Mouse (Mus musculus) testis, adult 2 months (tissue): ENCODE measurements around the gene Olfr1424. TPM values are rescaled to one million over a fixed set of nuclear protein-coding genes. Genes with fewer than 3 reads are reported as not detected.
"Not testable (repeated sequence)": the region's sequence is repeated elsewhere in the genome, so short reads cannot be mapped to it uniquely, and the experiment has no call there.

Source experiments
- H3K27ac ChIP-seq: fragments of 200-500 bp; 2 replicates; pipeline ENCODE4 v1.5.1; 2012; ENCODE audit warnings: low read depth, low read length; ENCODE audit not compliant: control insufficient read depth, insufficient read depth
- H3K27me3 ChIP-seq: fragments of 200-500 bp; 2 replicates; pipeline ENCODE4 v1.6.1; 2012; ENCODE audit warnings: mild to moderate bottlenecking, low read length, moderate library complexity; ENCODE audit not compliant: control insufficient read depth, insufficient read depth
- H3K36me3 ChIP-seq: fragments of 200-500 bp; 2 replicates; pipeline ENCODE4 v1.6.1; 2012; ENCODE audit warnings: mild to moderate bottlenecking, low read length; ENCODE audit not compliant: control insufficient read depth, insufficient read depth
- H3K4me1 ChIP-seq: fragments of 200-500 bp; 2 replicates; pipeline ENCODE4 v1.6.1; 2012; ENCODE audit warnings: low read length; ENCODE audit not compliant: control insufficient read depth, insufficient read depth
- H3K4me3 ChIP-seq: fragments of 200-500 bp; 2 replicates; pipeline ENCODE4 v1.5.1; 2012; ENCODE audit warnings: low read depth, mild to moderate bottlenecking, low read length, moderate library complexity, mixed read lengths; ENCODE audit not compliant: control insufficient read depth
- CTCF ChIP-seq: fragments of 200-500 bp; IDR thresholded peaks from 2 replicates; pipeline ENCODE4 v1.5.1; 2012; ENCODE audit warnings: low read depth, mild to moderate bottlenecking, inconsistent platforms, low read length, moderate library complexity; ENCODE audit not compliant: control insufficient read depth, insufficient read depth, insufficient replicate concordance
- POLR2A ChIP-seq: fragments of 200-500 bp; IDR thresholded peaks from 2 replicates; pipeline ENCODE4 v1.6.1; 2012; ENCODE audit warnings: low read depth, mild to moderate bottlenecking, inconsistent platforms, low read length, moderate library complexity; ENCODE audit not compliant: control insufficient read depth
- polyA plus RNA-seq: library from polyadenylated mRNA; depleted of rRNA; stranded (reverse); fragments of >200 nt; gene quantifications from 2 replicates; pipeline ENCODE4 v1.2.3, GENCODE M21; 2012; rRNA removed

Olfr1424 gene
- polyA plus RNA-seq, result 0.12 TPM in 1 of 2 replicates, not detected in the other

DNA sequence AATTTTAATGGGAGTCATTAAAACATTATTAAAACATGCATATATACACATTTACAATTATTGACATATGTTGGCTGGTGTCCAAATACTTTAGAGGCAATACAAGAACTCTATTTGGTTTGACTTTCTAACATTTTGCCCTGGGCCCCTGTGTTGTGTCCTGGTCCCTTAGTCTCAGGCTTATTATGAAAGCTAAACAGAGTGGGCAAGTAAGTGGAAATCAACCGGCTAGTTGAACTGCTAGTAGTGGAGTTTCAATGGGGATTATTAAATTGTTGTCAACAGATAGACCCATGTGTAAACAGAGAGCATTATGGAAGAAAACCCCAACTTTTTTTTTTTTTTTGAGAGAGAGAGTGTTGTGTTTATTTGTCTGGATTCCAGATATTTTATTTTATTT is at the start of gene Olfr1424:
TSS of gene Olfr1424 (minus strand) at position 101 of the 400 bp plus-strand sequence.
- not testable (repeated sequence) for H3K4me1 ChIP-seq, H3K27me3 ChIP-seq, H3K4me3 ChIP-seq, H3K36me3 ChIP-seq, H3K27ac ChIP-seq

DNA sequence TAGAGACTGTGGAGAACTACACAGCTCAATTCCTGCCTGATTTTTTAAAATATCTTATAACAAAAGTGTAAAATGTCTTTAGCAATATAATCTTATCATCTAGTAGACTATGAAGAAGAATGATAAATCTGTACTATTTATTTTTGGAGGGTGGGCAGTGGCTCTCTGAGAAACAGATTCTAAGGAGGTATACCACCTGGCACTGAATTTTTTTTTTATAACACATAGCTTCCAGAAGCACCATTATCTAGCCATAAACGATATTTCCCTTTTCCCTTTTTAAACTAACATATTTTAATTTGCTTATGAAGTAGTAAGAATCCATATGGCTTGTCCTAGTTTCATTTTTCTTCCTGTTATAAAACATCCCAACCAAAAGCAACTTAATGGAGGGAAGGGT is 42.1 kb upstream of the Olfr1424 start:
- Histone ChIP-seq H3K4me3 (no peak overlapping the region), H3K27me3 (no peaks in the 10 kb centered on the region), H3K36me3 (no peaks in the 10 kb centered on the region), H3K27ac (no peak overlapping the region), H3K4me1 (no peaks in the 10 kb centered on the region)
- no peak for TF ChIP-seq POLR2A
- no peak for TF ChIP-seq CTCF

DNA sequence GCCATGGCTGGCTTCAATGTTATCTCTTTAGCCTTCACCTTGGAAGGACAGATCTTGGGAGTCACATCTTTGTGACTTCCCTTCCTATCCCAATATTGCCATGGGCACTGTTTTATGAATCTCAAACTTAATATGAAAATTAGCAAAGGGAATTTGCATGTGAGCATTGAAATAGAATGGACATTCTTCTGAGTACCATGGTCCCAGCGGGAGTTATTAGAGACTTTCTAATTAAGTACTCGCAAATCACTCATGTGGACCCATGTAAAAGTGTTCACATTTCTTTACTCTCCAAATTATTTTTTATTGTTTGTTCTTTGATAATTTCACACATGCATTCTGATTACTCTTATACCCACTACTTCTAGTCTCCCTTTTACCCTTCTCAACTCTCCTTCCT is 40.8 kb upstream of the Olfr1424 start, which contains the start of gene Olfr1427:
TSS of gene Olfr1427 (minus strand) at position 101 of the 400 bp plus-strand sequence.
- H3K4me3 ChIP-seq, result no peak within 1 kb of the TSS
- H3K27ac ChIP-seq, result no peak within 1 kb of the TSS
- no peak for TF ChIP-seq CTCF
- TF ChIP-seq POLR2A, result no peak
- no peaks in the 10 kb centered on the region for H3K36me3 ChIP-seq
- no peaks in the 10 kb centered on the region for H3K27me3 ChIP-seq
- no peaks in the 10 kb centered on the region for H3K4me1 ChIP-seq

- no peak within 1 kb of the TSS for H3K4me3 ChIP-seq
- no peaks in the 10 kb centered on the region for H3K4me1 ChIP-seq
- H3K27me3 ChIP-seq, result no peaks in the 10 kb centered on the region
- no peak within 1 kb of the TSS for H3K27ac ChIP-seq
- no peak for TF ChIP-seq POLR2A
- no peak for TF ChIP-seq CTCF
- H3K36me3 ChIP-seq, result no peaks in the 10 kb centered on the region
These were observed 29.4 kb upstream of the Olfr1424 start, which contains the start of gene Olfr1426 for GRCm38 (mm10) chr19:12091913-12092312. Gene Olfr1426, minus strand, starts transcription at chr19:12092013.

DNA sequence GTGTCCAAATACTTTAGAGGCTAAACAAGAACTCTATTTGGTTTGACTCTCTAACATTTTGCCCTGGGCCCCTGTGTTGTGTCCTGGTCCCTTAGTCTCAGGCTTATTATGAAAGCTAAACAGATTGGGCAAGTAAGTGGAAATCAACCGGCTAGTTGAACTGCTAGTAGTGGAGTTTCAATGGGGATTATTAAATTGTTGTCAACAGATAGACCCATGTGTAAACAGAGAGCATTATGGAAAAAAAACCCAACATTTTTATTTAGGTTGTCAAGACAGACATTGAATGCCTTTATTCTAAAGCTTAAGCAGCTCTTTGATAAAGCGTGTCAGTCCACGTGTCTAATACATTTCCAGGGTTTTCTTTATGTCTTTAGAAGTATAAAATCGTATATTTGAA is 15.1 kb upstream of the Olfr1424 start, which contains the start of gene Olfr1425:
TSS of gene Olfr1425 (minus strand) at position 101 of the 400 bp plus-strand sequence.
- H3K36me3 ChIP-seq, H3K27me3 ChIP-seq, H3K4me1 ChIP-seq, H3K4me3 ChIP-seq, H3K27ac ChIP-seq: not testable (repeated sequence)

- not testable (repeated sequence) for H3K4me1 ChIP-seq, H3K27ac ChIP-seq, H3K4me3 ChIP-seq, H3K36me3 ChIP-seq, H3K27me3 ChIP-seq
These were observed 7.1 kb upstream of the Olfr1424 start for GRCm38 (mm10) chr19:12069546-12069945.

DNA sequence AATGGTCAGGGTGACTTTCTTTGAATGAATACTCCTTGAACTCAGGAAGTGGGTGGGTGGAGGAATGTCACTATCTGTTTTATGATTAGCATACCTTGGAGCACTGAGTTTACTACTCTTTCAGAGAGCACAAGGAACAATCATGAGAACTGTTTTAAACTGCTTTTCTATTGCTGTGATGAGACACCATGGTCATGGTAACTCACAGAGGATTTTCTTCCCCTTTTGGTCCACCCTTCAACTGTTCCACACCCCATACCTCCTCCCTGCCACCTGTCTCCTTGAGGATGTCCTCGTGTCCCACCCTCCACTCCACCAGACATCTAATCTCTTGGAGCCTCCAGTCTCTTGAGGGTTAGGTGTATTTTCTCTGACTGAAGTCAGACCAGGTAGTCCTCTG is 5.3 kb upstream of the Olfr1424 start:
- not testable (repeated sequence) for H3K36me3 ChIP-seq, H3K4me3 ChIP-seq, H3K27me3 ChIP-seq, H3K4me1 ChIP-seq, H3K27ac ChIP-seq

DNA sequence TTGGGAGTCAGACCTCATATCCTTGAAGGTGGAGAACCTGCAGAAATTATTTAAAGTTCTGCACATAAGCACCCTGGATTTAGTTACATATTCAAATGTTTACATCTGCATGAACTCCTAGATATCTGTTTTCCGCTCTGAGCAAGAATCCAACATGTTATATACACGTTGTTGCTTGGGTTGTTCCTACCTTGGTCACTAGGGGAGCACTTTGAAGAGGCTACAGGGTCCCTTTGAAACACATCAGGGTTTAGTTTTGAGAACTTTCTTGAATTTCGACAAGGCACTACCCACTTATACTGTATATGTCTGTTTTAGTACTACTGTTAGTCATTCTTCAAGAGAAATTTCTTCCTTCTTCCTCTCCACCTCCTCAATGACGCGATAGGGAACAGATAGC is 19.3 kb downstream of the Olfr1424 start:
- TF ChIP-seq POLR2A (no peak), CTCF (no peak)
- H3K27ac ChIP-seq, result no peak overlapping the region
- H3K4me1 ChIP-seq, result no peaks in the 10 kb centered on the region
- no peaks in the 10 kb centered on the region for H3K36me3 ChIP-seq
- no peak overlapping the region for H3K4me3 ChIP-seq
- H3K27me3 ChIP-seq, result no peaks in the 10 kb centered on the region
